Mouse (Mus musculus) lung, adult 2 months (tissue): ENCODE results near the gene Ttc8. TPM values are rescaled to one million over a fixed set of nuclear protein-coding genes. Genes with fewer than 3 reads are reported as not detected.

ENCODE experiments used
- DNase-seq: peaks from one replicate; pipeline ENCODE4 v3.0.0; 2022
- H3K4me1 ChIP-seq: fragments of 200-500 bp; 2 replicates; pipeline ENCODE4 v1.6.1; 2011; ENCODE audit warnings: low read length; ENCODE audit not compliant: control insufficient read depth, insufficient read depth
- H3K4me3 ChIP-seq: fragments of 200-500 bp; replicated peaks from 2 replicates; pipeline ENCODE3; 2011; ENCODE audit warnings: low read depth, mild to moderate bottlenecking, control low read depth, low read length; ENCODE audit errors: extremely low read depth
- CTCF ChIP-seq: fragments of 200-500 bp; IDR thresholded peaks from 2 replicates; pipeline ENCODE4 v1.5.1; 2011; ENCODE audit warnings: mild to moderate bottlenecking, low read length, control low read depth; ENCODE audit not compliant: insufficient read depth
- POLR2A ChIP-seq: fragments of 200-500 bp; IDR thresholded peaks from 2 replicates; pipeline ENCODE4 v1.6.1; 2011; ENCODE audit warnings: low read depth, mild to moderate bottlenecking, control low read depth, low read length, borderline replicate concordance; ENCODE audit errors: extremely low read depth
- WGBS: fragments of 180-500 bp; shearing (Covaris S2); methylation state at CpG from one replicate; pipeline ENCODE4 v1.1.7; 2018; 5-methylcytosine and 5-hydroxymethylcytosine counted together
- polyA plus RNA-seq: library from polyadenylated mRNA; depleted of rRNA; stranded (reverse); fragments of >200 nt; gene quantifications from 2 replicates; pipeline ENCODE4 v1.2.3, GENCODE M21; 2012

Gene Ttc8
- polyA plus RNA-seq, 1 experiment: 9.6 TPM

DNA sequence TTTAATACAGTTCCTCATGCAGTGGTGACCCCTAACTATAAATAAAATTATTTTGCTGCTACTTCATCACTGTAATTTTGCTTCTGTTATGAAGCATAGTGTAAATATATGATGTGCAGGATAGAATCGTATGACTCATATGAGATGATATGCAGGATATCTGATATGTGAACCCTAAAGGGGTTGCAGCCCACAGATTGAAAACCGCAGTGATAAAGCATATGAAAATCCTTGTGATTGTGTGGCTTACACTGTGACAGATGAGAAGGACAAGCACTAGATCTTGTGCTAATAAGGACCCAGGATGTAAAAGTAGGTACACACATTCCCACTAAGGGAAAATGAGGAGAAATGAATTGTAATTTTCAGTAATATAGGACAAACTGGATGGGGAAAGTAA lies 73.4 kb downstream of the Ttc8 start:
- TF ChIP-seq CTCF (no peak), POLR2A (no peak)
- H3K4me3 ChIP-seq: no peak overlapping the region
- no peak for DNase-seq
- WGBS: 80% methylated on average over 2 of the region's 2 CpGs
- no peaks in the 10 kb centered on the region for H3K4me1 ChIP-seq

DNA sequence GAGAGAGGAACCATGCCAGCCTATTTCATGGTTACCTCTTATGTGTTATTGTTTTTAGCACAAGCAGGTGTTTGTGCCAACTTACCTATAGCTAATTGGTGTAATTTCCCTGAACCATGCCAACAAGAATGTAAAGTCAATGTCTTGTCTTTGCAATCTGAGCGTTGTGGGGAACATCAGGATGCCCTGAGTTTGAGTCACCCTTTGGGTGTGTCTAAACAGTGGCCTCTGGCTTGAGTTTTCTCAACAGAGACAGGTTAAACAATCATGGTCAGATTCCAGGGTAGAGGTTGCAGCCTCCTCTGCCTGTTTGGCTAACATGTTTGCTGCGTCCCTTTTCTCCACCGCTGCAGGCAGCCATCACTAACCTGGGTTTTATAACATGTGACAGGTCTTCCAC lies 74.0 kb downstream of the Ttc8 start:
- DNase-seq: no peak
- WGBS: 88% methylated on average over 3 of the region's 3 CpGs
- no peak for TF ChIP-seq POLR2A
- no peak for TF ChIP-seq CTCF

DNA sequence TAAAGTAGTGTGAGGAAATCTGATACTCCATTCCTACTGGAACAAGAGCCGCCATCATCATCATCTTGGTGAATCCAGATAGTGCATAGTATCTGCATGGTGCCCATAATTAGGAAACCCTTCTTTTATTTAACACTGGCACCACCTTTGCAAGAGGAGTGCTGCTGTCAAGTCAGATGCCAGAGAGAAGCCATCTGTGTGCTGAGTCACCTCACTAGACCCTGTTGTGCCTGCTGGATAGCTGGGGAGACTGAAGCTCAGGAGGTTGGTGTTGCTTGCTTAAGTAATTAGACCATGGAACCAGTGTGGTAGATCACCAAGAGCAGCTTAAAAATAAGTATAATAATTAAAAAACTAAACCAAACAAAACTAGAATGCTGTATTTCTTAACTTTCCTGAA lies 75.5 kb downstream of the Ttc8 start:
- no peaks in the 10 kb centered on the region for H3K4me1 ChIP-seq
- DNase-seq: no peak
- TF ChIP-seq POLR2A: no peak
- no peak for TF ChIP-seq CTCF
- WGBS: 87% methylated on average over 1 of the region's 1 CpGs
- H3K4me3 ChIP-seq: no peak overlapping the region

More for the DNA sequence above, 74.0 kb downstream of the Ttc8 start:
- Histone ChIP-seq H3K4me3 (no peak overlapping the region), H3K4me1 (no peaks in the 10 kb centered on the region)

DNA sequence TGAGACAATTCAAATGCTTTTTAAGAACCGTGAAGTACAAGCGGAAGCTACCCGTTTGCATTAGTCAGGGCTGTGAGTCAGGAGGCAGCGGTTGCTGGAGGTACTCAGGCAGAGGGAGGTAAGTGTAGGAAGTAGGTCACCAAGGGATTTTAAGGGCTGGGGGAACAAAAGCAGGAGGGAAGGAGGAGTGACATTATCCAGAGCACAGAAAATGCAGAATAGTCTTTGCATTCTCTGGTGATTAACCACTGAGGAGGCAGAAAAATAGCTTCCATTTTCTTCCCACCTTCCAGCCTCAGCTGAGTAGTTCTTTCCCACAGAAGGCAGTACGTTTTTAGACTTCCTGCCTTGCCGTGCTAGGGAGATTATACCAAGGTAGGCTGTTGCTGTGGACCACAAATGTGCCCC lies 76.2 kb downstream of the Ttc8 start:
- Histone ChIP-seq H3K4me3 (no peak overlapping the region), H3K4me1 (no peaks in the 10 kb centered on the region)
- no peak for TF ChIP-seq CTCF
- TF ChIP-seq POLR2A: no peak
- 33% methylated on average over 6 of the region's 6 CpGs for WGBS
- no peak for DNase-seq

DNA sequence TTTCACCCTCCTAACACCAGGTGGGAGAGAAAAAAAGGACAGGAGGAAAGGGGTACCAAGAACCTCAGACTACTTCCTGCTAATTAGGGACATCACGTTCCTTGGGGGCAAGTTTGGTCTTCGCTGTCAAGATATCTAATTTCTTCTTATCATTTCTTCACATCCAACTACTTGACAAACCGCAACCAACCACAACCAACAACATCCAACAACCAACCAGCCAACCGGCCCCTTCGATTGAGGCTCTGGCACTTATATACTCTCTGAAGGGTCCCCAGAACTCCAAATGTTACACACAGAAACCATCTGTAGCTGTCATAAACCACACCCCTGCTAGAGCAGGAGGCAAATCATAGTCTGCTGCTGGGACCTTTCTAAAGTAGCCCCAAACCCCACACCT lies 76.7 kb downstream of the Ttc8 start:
- no peak for DNase-seq
- H3K4me3 ChIP-seq: no peak overlapping the region
- 79% methylated on average over 5 of the region's 5 CpGs for WGBS
- no peak for TF ChIP-seq POLR2A
- TF ChIP-seq CTCF: no peak
- no peaks in the 10 kb centered on the region for H3K4me1 ChIP-seq

DNA sequence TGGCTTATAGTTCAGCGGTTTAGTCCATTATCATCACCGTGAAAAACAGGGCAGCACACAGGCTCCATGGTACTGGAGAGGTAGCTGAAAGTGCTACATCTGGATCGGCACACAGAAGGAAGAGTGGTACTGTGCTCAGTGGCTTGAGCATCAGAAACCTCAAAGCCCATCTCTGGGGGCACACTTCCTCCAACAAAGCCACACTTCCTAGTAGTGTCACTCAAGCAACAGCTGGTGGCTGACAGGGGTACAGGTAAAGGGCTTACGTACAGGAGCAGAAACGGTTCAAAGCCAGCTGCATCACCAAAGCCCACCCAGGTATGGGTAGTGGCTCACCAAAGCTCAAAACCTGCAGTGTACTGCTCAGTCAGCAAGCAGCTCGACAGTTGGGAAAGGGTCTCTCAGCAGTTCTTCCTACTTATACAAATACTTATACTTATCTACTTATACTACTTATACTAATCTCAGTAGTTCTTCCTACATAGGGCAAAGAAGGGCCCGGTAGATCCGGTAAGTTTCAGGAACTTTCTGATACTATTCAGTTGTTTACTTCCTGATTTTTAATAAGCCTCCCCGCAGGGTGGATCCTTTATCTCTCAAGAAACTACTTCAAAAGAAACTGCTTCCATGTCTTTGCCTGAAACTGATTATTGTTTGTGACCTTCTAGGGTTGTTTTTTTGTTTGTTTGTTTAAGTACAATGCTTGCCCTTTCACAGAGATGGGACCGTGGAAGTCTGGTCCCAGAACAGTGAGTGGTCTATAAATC lies 78.5 kb downstream of the Ttc8 start:
- Histone ChIP-seq H3K4me1 (no peaks in the 10 kb centered on the region), H3K4me3 (no peak overlapping the region)
- WGBS: 69% methylated on average over 10 of the region's 10 CpGs
- TF ChIP-seq POLR2A: no peak
- TF ChIP-seq CTCF: no peak
- no peak for DNase-seq

DNA sequence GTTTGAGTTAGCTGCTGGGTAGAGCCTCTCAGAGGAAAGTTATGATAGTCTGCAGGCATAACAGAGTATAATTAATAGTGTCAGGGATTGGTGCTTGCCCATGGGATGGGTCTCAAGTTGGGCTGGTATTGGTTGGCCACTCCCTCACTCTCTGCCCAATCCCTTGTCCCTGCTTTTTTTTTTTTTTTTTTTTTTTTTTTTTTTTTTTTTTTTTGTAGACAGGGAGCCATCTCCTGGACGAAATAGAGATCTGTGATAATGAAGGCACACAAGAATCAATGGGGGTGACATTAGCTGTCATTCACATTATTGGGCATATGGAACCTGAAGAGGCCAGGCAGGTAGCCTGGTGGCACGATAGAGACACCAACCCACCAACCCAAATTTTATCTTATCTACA lies 79.9 kb downstream of the Ttc8 start:
- TF ChIP-seq POLR2A (no peak), CTCF (no peak)
- no peak overlapping the region for H3K4me3 ChIP-seq
- 64% methylated on average over 2 of the region's 2 CpGs for WGBS
- DNase-seq: no peak
- no peaks in the 10 kb centered on the region for H3K4me1 ChIP-seq

DNA sequence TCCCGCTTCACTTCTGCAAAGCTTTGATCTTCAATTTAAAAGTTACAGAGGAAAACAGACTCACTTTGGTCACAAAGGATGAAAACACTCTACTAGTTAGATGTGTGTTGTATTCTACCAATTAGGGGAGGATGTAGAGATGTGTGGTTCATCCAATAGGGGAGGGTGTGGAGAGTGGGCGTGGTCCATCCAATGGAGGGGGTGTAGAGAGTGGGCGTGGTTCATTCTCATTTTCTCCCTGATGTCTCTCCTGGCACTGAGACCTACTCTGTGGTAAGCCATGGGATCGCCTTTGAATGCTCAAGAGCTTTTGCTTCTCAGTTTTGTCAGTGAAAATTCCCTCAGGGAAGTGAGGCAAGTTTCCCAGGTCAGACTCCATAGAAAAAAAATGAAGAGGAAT lies 82.7 kb downstream of the Ttc8 start:
- Histone ChIP-seq H3K4me3 (no peak overlapping the region), H3K4me1 (no peaks in the 10 kb centered on the region)
- TF ChIP-seq CTCF (no peak), POLR2A (no peak)
- 65% methylated on average over 4 of the region's 4 CpGs for WGBS
- DNase-seq: no peak

DNA sequence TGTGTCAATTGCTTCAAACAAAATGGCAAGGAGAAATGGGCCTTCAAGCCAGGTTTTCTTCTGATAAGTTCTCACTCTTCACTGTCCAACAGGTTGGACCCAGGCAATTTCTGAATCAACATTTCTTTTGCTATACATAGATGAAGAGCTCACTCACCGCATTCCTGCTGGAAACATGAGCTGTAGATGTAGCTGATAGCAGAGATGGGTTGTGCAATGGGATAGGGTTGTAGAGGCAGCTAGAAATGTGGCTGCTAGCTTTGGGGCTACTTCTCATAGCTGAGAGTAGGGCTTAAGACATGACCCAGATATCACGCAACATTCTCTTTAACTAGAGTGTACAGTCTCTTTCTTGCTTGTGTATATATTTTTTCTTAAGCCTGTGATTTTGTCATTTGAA lies 84.4 kb downstream of the Ttc8 start:
- no peak for TF ChIP-seq POLR2A
- TF ChIP-seq CTCF: no peak
- Histone ChIP-seq H3K4me3 (no peak overlapping the region), H3K4me1 (no peaks in the 10 kb centered on the region)
- DNase-seq: no peak
- 83% methylated on average over 2 of the region's 2 CpGs for WGBS

DNA sequence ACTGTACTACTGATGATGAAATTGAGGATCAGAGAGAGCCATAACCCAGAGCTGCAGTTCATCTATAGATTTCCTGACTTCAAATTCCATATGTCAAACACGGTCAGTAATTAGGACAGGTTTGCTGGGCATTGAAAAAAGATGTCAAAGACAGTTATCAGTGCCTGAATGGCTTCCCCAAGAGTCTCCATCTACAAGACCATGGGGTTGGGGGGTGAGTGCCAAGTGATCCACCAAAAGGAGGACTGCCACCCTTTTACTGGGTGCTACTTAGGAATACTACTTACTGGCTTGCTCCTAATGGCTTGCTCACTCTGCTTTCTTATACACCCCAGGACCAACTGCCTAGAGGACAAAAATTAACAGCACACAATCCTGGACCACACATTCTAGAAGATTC lies 88.4 kb downstream of the Ttc8 start:
- no peak for DNase-seq
- 93% methylated on average over 1 of the region's 1 CpGs for WGBS
- Histone ChIP-seq H3K4me3 (no peak overlapping the region), H3K4me1 (no peaks in the 10 kb centered on the region)
- TF ChIP-seq POLR2A: no peak
